ENCODE assay signal across 14 mouse cellular contexts in the genomic region with DNA sequence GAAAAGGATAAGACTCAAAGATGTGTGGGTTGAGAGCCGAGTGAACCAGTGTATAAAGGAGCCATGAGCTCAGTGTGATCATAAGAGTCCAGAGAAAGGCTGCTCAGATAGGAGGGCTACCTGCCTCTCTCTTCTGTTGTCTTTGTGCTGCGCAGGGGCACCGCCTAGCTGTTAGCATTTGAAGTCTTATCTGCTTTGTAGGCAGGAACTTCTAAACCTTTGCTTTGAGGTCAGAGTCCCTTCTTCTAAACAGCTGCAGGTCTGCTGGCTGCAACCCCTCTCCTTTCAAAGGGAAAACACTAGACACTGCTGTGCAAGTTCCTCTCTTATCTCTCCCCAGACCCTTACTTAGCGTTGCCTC. TPM values are rescaled to one million over a fixed set of nuclear protein-coding genes. Genes with fewer than 3 reads are reported as not detected.
DNase-seq lines count a peak whose midpoint lies in the region; ATAC-seq lines count a peak whose summit lies in the region.
"Had no signal": no experiment of that assay in that cellular context is flagged by ENCODE, and none has a peak within 500 bp of the region (broad histone marks: within the 10 kb centered on the region; RNA-seq: fewer than 3 reads in every experiment).

No protein-coding gene starts in this region.

- WGBS in hindbrain, embryonic 14.5 days: 87% methylated on average over 4 of the region's 4 CpGs

- peak; percentile 56 for ATAC-seq in inflammation-experienced regulatory T-cells, adult 6 months
- ATAC-seq in hindbrain, embryonic 14.5 days (ENCODE audit: low FRiP score): no peak
- ATAC-seq: forebrain, embryonic 16.5 days; Patski had no signal

- H3K9me3 ChIP-seq in hindbrain, embryonic 14.5 days (ENCODE audit: control insufficient read depth, low read length): no peaks in the 10 kb centered on the region
- H3K9me3 ChIP-seq: neural tube, embryonic 13.5 days had no signal

- no peak overlapping the region for H3K9ac ChIP-seq in hindbrain, embryonic 14.5 days
- H3K9ac ChIP-seq: neural tube, embryonic 13.5 days had no signal

- H3K36me3 ChIP-seq in hindbrain, embryonic 14.5 days (replicated peaks; ENCODE audit: control insufficient read depth, insufficient read depth): 0 out of 2 replicates have a peak, but pooled peaks cover 11% of the 10 kb centered on the region

- no peak overlapping the region for H3K4me2 ChIP-seq in hindbrain, embryonic 14.5 days (replicated peaks)
- H3K4me2 ChIP-seq: neural tube, embryonic 13.5 days had no signal

- peak; percentile 68 for DNase-seq in CD4-positive, CD25-positive, alpha-beta regulatory T cell, adult 2 months (ENCODE audit: low read depth, low spot score)
- DNase-seq in CD8-positive naive resting alpha-beta T cell, adult 2 months (ENCODE audit: low read depth in 2 of 2, low spot score in 2 of 2): peak; percentile 54 to 68
- peak; percentile 49 to 71 for DNase-seq in thymus, adult 18-20 months
- DNase-seq in layer of hippocampus, postnatal 36 days: no peak
- no peak for DNase-seq in hindbrain, embryonic 14.5 days (ENCODE audit: low spot score)
- DNase-seq in embryo, embryonic 10 days (ENCODE audit: low spot score): no peak
- DNase-seq: cerebellum, adult 8-10 months; heart, adult 18-20 months; midbrain, embryonic 14.5 days; right cerebral cortex, postnatal 25 days had no signal

- H3K27ac ChIP-seq in hindbrain, embryonic 14.5 days: no peak overlapping the region
- H3K27ac ChIP-seq: neural tube, embryonic 13.5 days had no signal

- no peaks in the 10 kb centered on the region for H3K4me1 ChIP-seq in hindbrain, embryonic 14.5 days (replicated peaks; ENCODE audit: control insufficient read depth, insufficient read depth, low read length)
- H3K4me1 ChIP-seq: neural tube, embryonic 13.5 days had no signal

- no peaks in the 10 kb centered on the region for H3K27me3 ChIP-seq in hindbrain, embryonic 14.5 days (ENCODE audit: control insufficient read depth, insufficient read depth, low read length)
- H3K27me3 ChIP-seq: neural tube, embryonic 13.5 days; Patski had no signal

- no peak overlapping the region for H3K4me3 ChIP-seq in hindbrain, embryonic 14.5 days (replicated peaks; ENCODE audit: low read length)
- H3K4me3 ChIP-seq: neural tube, embryonic 13.5 days had no signal

RNA-seq across cellular contexts. Expression of a gene that starts 27.5 kb away (rescaled TPM):
- not detected for polyA plus RNA-seq in inflammation-experienced regulatory T-cells, adult 6 months (2017; shearing (Covaris generic))
- 10 to 100 TPM in 1 of 2 experiments, 1 to 10 TPM in 1; 9.7 to 16.6 TPM for total RNA-seq in layer of hippocampus, postnatal 36 days (2021)
- polyA plus RNA-seq in hindbrain, embryonic 14.5 days (2014; fragmentation: Nextera tagmentation; extraction: Ambion mirVana): 51.0 and 54.2 TPM in 2 replicates

Comparison
In these comparisons a context has a peak if more than half of its experiments do, and no peak if none do; other contexts are left out.
1. DNase-seq: peak in CD4-positive, CD25-positive, alpha-beta regulatory T cell, adult 2 months (single experiment), CD8-positive naive resting alpha-beta T cell, adult 2 months (2 of 2) and thymus, adult 18-20 months (2 of 2); none in layer of hippocampus, postnatal 36 days (0 of 2), hindbrain, embryonic 14.5 days (single experiment) and embryo, embryonic 10 days (single experiment).
2. RNA of a gene that starts 27.5 kb away (polyA plus RNA-seq): 51.0 to 54.2 TPM in hindbrain, embryonic 14.5 days; not detected in inflammation-experienced regulatory T-cells, adult 6 months; every median in the first group is over 10 times any median in the second.